Mouse (Mus musculus) retina, postnatal 1 day (tissue): ENCODE measurements around the gene Wipi2.
A peak's percentile ranks its signal among the peaks of the same experiment; 100 is the strongest.

ENCODE experiments used
- DNase-seq: peaks from one replicate; pipeline ENCODE4 v3.0.0-alpha.2; 2012

Wipi2 gene

GRCm38 (mm10) chr5:142693738-142694430 lies 66.4 kb downstream of the Wipi2 start:
- DNase-seq: no peak

DNA sequence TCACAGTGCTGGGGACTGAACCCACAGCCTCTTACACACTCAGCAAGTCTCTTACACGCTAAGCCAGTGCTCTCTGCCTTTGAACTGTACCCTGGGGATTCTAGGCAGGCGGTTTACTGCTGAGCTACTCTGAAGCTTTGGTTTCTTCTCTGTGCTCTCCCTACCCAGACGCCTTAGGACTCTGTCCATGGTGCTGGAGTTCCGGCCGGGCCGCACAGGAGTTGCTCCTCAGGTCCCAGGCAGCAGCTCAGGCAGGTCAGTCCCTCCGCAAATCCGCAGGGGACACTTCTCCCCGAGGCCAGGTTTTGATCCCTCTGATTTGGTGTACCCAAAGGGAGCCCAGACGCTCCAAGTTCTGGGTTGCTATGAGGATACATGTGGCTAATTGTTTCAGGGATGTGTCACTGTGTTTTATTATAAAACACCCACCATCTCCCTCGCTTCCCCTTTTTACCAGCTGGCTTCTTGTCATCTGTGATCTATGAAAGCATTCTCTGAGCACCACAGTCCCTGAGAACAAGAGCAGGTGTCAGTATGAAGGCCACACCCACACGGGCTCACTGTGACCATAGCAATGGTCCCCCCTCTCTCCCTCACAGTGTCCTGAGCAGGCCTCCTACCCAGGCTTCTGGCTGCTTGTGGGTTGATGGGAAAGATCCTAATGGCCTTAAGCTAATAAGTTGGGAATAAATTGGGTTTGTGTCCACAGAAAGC lies 67.3 kb downstream of the Wipi2 start:
- peak; percentile 61 for DNase-seq

GRCm38 (mm10) chr5:142696258-142696657 lies 68.8 kb downstream of the Wipi2 start:
- peak; percentile 42 for DNase-seq

- DNase-seq: no peak
Measured at GRCm38 (mm10) chr5:142696865-142697264, 69.4 kb downstream of the Wipi2 start.

GRCm38 (mm10) chr5:142697742-142698141 lies 70.2 kb downstream of the Wipi2 start:
- DNase-seq: no peak

- peak; percentile 56 for DNase-seq
Measured at GRCm38 (mm10) chr5:142700842-142701589, 73.5 kb downstream of the Wipi2 start.

GRCm38 (mm10) chr5:142701651-142702510 lies 74.4 kb downstream of the Wipi2 start:
- DNase-seq: peak; percentile 82

- no peak for DNase-seq
Measured at GRCm38 (mm10) chr5:142702511-142703138, 75.1 kb downstream of the Wipi2 start.

GRCm38 (mm10) chr5:142703569-142703968 lies 76.1 kb downstream of the Wipi2 start:
- no peak for DNase-seq

- DNase-seq: no peak
Measured at GRCm38 (mm10) chr5:142707709-142708108, 80.2 kb downstream of the Wipi2 start.

- DNase-seq: no peak
Measured at GRCm38 (mm10) chr5:142709436-142709835, 81.9 kb downstream of the Wipi2 start.

DNA sequence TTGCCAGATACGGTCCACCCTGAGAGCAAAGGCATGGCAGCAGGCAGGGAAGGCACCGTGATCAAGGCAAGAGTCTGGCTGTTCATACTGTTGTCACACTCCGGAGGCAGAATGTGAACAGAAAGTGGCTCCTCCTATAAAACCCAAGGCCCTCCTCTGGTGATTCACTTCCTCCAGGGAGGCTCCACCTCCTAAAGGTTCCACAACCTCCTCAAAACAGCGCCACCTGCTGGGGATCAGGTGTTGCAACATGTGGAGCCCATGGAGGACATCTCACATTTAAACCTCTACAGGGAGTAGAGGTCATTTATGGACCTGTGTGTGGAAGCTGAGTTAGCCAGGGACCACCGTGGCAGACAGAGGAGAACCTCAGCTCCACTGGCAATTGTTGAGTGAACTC lies 84.9 kb downstream of the Wipi2 start:
- DNase-seq: no peak

DNA sequence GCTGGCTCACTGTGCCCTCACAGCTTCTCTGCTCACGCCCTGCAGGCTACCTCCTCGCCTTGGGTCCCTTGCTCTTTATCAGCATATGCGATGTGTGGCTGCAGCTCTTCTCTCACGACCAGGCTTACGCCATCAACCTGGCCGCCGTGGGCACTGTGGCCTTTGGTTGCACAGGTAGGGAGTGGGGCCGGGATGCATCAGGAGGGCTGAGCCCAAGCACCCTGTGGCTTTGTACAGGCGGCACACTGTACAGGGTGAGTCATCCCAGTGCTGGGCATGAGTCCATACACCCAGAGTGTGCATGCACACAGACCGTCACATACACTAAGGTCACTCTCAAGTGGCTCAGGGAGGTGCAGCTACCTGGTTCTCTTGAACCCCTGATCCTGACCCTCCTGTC lies 86.5 kb downstream of the Wipi2 start:
- no peak for DNase-seq

DNA sequence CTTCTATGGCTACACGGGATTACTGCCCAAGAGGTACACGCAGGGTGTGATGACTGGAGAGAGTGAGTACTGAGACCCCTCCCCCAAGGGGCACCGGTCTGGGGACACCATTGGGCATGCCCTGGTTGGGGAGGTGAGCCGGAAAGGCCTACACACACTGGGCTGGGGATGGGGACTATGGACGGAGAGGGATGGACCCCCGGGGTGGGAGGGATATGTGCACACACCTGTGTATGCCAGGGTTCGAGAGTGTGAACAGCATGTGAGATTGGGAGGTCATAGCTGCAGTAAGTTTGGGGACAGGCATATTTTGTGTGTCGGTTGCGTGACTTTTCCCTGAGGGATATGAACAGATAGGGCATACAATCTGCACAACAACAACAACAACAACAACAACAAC lies 87.6 kb downstream of the Wipi2 start:
- DNase-seq: no peak

DNA sequence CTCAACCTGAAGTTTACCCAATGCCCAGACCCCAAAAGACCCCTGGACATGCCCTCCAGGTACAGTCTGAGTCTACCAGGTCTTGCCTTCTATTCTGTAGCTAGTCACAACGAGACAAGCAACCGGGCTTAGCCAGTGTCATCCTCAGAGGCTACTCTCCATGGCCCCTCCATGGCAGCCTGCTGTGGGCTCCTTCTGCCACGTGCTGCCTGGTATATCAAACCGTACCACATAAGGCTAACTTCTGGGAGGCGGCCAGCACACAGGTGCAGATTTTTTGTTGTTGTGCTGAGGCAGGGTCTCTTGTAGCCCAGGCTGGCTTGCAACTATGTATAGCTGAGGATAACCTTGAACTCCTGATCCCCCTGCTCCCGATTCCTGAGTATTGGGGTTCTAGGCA lies 88.6 kb downstream of the Wipi2 start:
- no peak for DNase-seq

- DNase-seq: peak; percentile 78
Measured at GRCm38 (mm10) chr5:142718037-142718436, 90.5 kb downstream of the Wipi2 start.

GRCm38 (mm10) chr5:142718486-142718885 lies 91.0 kb downstream of the Wipi2 start:
- DNase-seq: no peak

DNA sequence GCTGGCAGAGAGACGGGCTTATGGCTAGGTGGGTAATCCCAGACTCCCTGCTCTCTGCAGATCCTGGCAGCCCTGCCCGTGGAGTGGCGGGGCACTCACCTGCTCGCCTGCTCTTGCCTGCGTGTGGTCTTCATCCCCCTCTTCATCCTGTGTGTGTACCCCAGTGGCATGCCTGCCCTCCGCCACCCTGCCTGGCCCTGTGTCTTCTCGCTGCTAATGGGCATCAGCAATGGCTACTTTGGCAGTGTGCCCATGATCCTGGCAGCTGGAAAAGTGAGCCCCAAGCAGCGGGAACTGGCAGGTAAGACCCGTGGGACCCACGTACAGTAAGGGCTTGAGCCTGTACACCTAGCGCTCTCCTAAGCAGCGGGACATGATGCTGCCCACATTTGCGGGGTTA lies 92.4 kb downstream of the Wipi2 start:
- DNase-seq: no peak
